Mouse (Mus musculus): Measurements from ENCODE around the gene Zcchc10.

- TF ChIP-seq CTCF (conservative IDR thresholded peaks at IDR 0.05; ENCODE audit: low read length), result no peak
- TF ChIP-seq POU5F1 (IDR thresholded peaks at IDR 0.05; ENCODE audit: borderline replicate concordance, low read length), result no peak
These were observed 26.9 kb downstream of the Zcchc10 start for GRCm38 (mm10) chr11:53351224-53351942.
